ENCODE assay signal across 27 mouse cellular contexts in genomic region chr2:45010701-45011100, GRCm38 (mm10).
A peak's percentile ranks its signal among the peaks of the same experiment; 100 is the strongest.
DNase-seq lines count a peak whose midpoint lies in the region; ATAC-seq and TF ChIP-seq lines count a peak whose summit lies in the region.
"Had no signal": no experiment of that assay in that cellular context is flagged by ENCODE, and none has a peak within 500 bp of the region (broad histone marks: within the 10 kb centered on the region; RNA-seq: fewer than 3 reads in every experiment).

No protein-coding gene starts in this region.

- WGBS in heart, embryonic 10.5 days: 97% methylated on average over 1 of the region's 1 CpGs

- no peak overlapping the region for H3K4me3 ChIP-seq in G1E (ENCODE audit: low read depth, low read length)
- no peak overlapping the region for H3K4me3 ChIP-seq in heart, embryonic 10.5 days
- H3K4me3 ChIP-seq: embryonic facial prominence, embryonic 13.5 days; embryonic facial prominence, embryonic 15.5 days; erythroblast, embryonic 14.5 days; forebrain, embryonic 10.5 days; forebrain, embryonic 12.5 days had no signal

- H3K36me3 ChIP-seq in G1E (replicated peaks): peaks cover 65% of the 10 kb centered on the region
- H3K36me3 ChIP-seq in heart, embryonic 10.5 days: peaks cover 2% of the 10 kb centered on the region; the same call in 1 of the 2 replicates

- peak; percentile 42; the same call in 1 of the 2 replicates for ATAC-seq in G1E (ENCODE audit: extremely low read depth, insufficient number of reproducible peaks, low FRiP score, poor library complexity, severe bottlenecking)
- ATAC-seq in megakaryocyte progenitor cell, adult 5-6 weeks (replicated peaks; ENCODE audit: poor library complexity): peak; percentile 79
- ATAC-seq in monocyte, adult 5-6 weeks (replicated peaks; ENCODE audit: insufficient number of reproducible peaks, low FRiP score, low TSS enrichment, poor library complexity, severe bottlenecking): no peak
- ATAC-seq: CD4-positive, CD25-positive, alpha-beta regulatory T cell, adult 4 months; forebrain, embryonic 14.5 days; forebrain, embryonic 16.5 days had no signal

- TF ChIP-seq CTCF in G1E (IDR thresholded peaks at IDR 0.05; ENCODE audit: low read depth, low read length): no peak

- no peaks in the 10 kb centered on the region for H3K27me3 ChIP-seq in G1E (ENCODE audit: insufficient read depth, low read length)
- no peaks in the 10 kb centered on the region for H3K27me3 ChIP-seq in heart, embryonic 10.5 days (ENCODE audit: insufficient read depth, poor library complexity, severe bottlenecking)
- H3K27me3 ChIP-seq: CH12.LX; embryonic facial prominence, embryonic 13.5 days; embryonic facial prominence, embryonic 15.5 days; forebrain, embryonic 12.5 days had no signal

- peaks cover 34% of the 10 kb centered on the region for H3K4me1 ChIP-seq in G1E (ENCODE audit: insufficient read depth, low read depth, low read length)
- H3K4me1 ChIP-seq in heart, embryonic 10.5 days: peaks cover 11% of the 10 kb centered on the region
- H3K4me1 ChIP-seq: embryonic facial prominence, embryonic 13.5 days; embryonic facial prominence, embryonic 15.5 days; forebrain, embryonic 10.5 days; forebrain, embryonic 12.5 days had no signal

- H3K27ac ChIP-seq in heart, embryonic 10.5 days: no peak overlapping the region
- H3K27ac ChIP-seq: embryonic facial prominence, embryonic 13.5 days; embryonic facial prominence, embryonic 15.5 days; forebrain, embryonic 10.5 days; forebrain, embryonic 12.5 days had no signal

- H3K9me3 ChIP-seq in G1E (replicated peaks): no peaks in the 10 kb centered on the region
- no peaks in the 10 kb centered on the region for H3K9me3 ChIP-seq in heart, embryonic 10.5 days
- H3K9me3 ChIP-seq: embryonic facial prominence, embryonic 13.5 days; embryonic facial prominence, embryonic 15.5 days; forebrain, embryonic 10.5 days; forebrain, embryonic 12.5 days had no signal

- DNase-seq in 416B (ENCODE audit: low read depth) (peak; percentile 24), G1E (ENCODE audit: low spot score) (no peak), MEL-GATA-1-ER (ENCODE audit: extremely low read depth, low read depth) (peak; percentile 65)
- DNase-seq in yolk sac, embryonic 10.5 days (ENCODE audit: low spot score): no peak
- no peak for DNase-seq in frontal cortex, postnatal 10 days (ENCODE audit: low spot score in 2 of 2)
- DNase-seq in heart, embryonic 10.5 days (ENCODE audit: low spot score): no peak
- DNase-seq: adrenal gland, adult 2 months; adrenal gland, postnatal 14 days; adrenal gland, postnatal 36 days; B cell, adult 2 months; cerebellum, adult 11-12 months; cerebellum, adult 2 months; cerebellum, adult 9-10 months; cerebellum, postnatal 10 days; cerebellum, postnatal 25 days; embryo, embryonic 11 days had no signal

Comparison
In these comparisons a context has a peak if more than half of its experiments do, and no peak if none do; other contexts are left out.
1. DNase-seq: peak in 416B (single experiment) and MEL-GATA-1-ER (single experiment); none in G1E (single experiment), yolk sac, embryonic 10.5 days (single experiment), frontal cortex, postnatal 10 days (0 of 2) and heart, embryonic 10.5 days (single experiment).